Mouse (Mus musculus) midbrain, embryonic 13.5 days (tissue): Measurements from ENCODE around the gene Krtap31-1. TPM values are rescaled to one million over a fixed set of nuclear protein-coding genes. Genes with fewer than 3 reads are reported as not detected.
"Not testable (repeated sequence)": the region's sequence is repeated elsewhere in the genome, so short reads cannot be mapped to it uniquely, and the experiment has no call there.

Source experiments
- ATAC-seq: fragments of 200-750 bp; cut with Nextera tagmentation; 2 replicates; pipeline ENCODE4 v1.8.0; 2017; ENCODE audit warnings: mild to moderate bottlenecking, moderate TSS enrichment, moderate library complexity
- H3K27ac ChIP-seq: fragments of 300-500 bp; sonication (generic); 2 replicates; pipeline ENCODE4 v1.5.1; 2015; ENCODE audit warnings: inconsistent platforms, mild to moderate bottlenecking, moderate library complexity
- H3K27me3 ChIP-seq: fragments of 300-500 bp; sonication (generic); 2 replicates; pipeline ENCODE4 v1.6.1; 2015; ENCODE audit warnings: mild to moderate bottlenecking, inconsistent platforms
- H3K36me3 ChIP-seq: fragments of 300-500 bp; sonication (generic); 2 replicates; pipeline ENCODE4 v1.6.1; 2015; ENCODE audit warnings: mild to moderate bottlenecking, inconsistent platforms
- H3K4me1 ChIP-seq: fragments of 300-500 bp; sonication (generic); replicated peaks from 2 replicates; pipeline ENCODE4 v1.6.1; 2015; ENCODE audit warnings: inconsistent platforms
- H3K4me2 ChIP-seq: fragments of 300-500 bp; sonication (generic); replicated peaks from 2 replicates; pipeline ENCODE4 v1.6.1; 2015; ENCODE audit warnings: moderate library complexity, mild to moderate bottlenecking, inconsistent platforms
- H3K4me3 ChIP-seq: fragments of 300-500 bp; sonication (generic); replicated peaks from 2 replicates; pipeline ENCODE4 v1.5.1; 2015; ENCODE audit warnings: mild to moderate bottlenecking, inconsistent platforms
- H3K9ac ChIP-seq: fragments of 300-500 bp; sonication (generic); replicated peaks from 2 replicates; pipeline ENCODE4 v1.6.1; 2015; ENCODE audit warnings: mild to moderate bottlenecking, inconsistent platforms
- H3K9me3 ChIP-seq: fragments of 300-500 bp; sonication (generic); 2 replicates; pipeline ENCODE4 v1.6.1; 2016; ENCODE audit warnings: mild to moderate bottlenecking, inconsistent platforms
- WGBS: fragments of 180-500 bp; shearing (Covaris S2); methylation state at CpG from one replicate; pipeline ENCODE4 v1.1.7; 2015; 5-methylcytosine and 5-hydroxymethylcytosine counted together
- polyA plus RNA-seq: library from polyadenylated mRNA; unstranded; fragments of >200 nt; fragmentation: Nextera tagmentation; extraction: Ambion mirVana; gene quantifications from 2 replicates; pipeline ENCODE4 v1.2.1, GENCODE M21; 2015

Gene Krtap31-1
- not detected in 2 replicates for polyA plus RNA-seq

DNA sequence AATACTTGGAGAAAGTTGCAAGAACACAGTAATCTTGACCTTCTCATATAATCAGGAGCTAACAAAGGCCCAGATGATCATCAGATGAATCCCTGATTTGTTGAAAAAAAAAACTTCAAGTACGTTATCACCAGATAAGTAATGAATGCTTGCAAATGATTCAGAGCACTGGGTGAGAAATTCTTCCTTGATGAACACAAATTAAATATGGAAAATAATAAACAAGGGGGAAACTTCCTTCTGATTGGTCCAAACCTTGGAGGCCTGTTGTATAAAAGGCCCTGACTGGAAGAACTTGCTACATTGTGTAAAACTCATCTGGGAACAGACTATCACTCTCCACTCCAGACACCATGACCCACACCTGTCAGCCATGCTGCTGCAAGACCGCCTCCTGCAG, at the start of gene Krtap31-1:
Gene Krtap31-1 (plus strand): TSS at position 301 of the 400 bp plus-strand sequence.
- Histone ChIP-seq H3K9ac (no peak within 1 kb of the TSS), H3K4me3 (no peak within 1 kb of the TSS), H3K9me3 (no peaks in the 10 kb centered on the region), H3K27me3 (no peaks in the 10 kb centered on the region), H3K27ac (no peak within 1 kb of the TSS), H3K36me3 (no peaks in the 10 kb centered on the region), H3K4me2 (no peak within 1 kb of the TSS), H3K4me1 (no peaks in the 10 kb centered on the region)
- no peak for ATAC-seq
- WGBS = 87% methylated on average over 2 of the region's 2 CpGs

DNA sequence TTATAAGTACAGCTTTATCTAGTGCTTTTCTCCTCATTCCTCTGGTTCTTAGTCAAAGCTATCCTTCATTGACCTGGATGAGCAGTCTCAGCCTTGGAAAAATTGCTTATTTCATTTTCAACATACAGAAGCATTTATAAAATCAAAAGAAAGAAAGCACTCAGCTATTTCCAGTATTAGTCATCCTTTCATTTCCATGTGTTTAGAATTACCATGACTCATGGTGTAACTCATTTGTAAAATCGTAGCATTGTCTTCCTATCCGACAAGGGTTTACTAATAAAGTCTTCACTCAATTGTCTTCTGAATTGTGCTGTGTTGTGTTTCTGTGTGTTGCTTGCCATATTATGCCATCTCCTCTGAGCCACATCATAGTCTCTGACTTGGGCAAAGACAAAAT, 49.0 kb upstream of the Krtap31-1 start:
- Histone ChIP-seq H3K36me3 (no peaks in the 10 kb centered on the region), H3K4me3 (no peak overlapping the region), H3K4me1 (peaks cover 5% of the 10 kb centered on the region; the same call in 1 of the 2 replicates), H3K9me3 (no peaks in the 10 kb centered on the region), H3K9ac (no peak overlapping the region), H3K4me2 (no peak overlapping the region), H3K27me3 (no peaks in the 10 kb centered on the region), H3K27ac (no peak overlapping the region)
- no peak for ATAC-seq
- WGBS = 83% methylated on average over 2 of the region's 2 CpGs

DNA sequence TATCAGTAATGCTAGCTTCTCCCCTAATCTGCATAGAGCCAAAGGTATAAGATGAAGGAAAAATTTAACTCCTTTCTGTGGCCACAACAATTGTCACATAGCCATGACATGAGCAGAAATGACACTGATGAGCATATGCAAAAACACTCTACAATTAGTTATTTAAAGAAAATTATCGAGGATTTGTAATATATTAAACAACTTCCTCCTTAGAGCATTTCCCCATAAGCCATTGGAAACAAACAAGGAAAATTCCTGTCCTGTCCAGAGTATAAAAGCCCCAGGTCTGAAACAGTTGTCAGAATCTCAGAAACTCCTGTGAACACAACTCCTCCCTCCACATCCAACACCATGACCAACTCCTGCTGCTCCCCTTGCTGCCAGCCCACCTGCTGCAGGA, 43.5 kb upstream of the Krtap31-1 start, which contains the start of gene Gm11559:
Gene Gm11559 (plus strand): TSS at position 301 of the 400 bp plus-strand sequence.
- WGBS = 74% methylated on average over 1 of the region's 1 CpGs
- H3K9ac ChIP-seq, H3K36me3 ChIP-seq: not testable (repeated sequence)

DNA sequence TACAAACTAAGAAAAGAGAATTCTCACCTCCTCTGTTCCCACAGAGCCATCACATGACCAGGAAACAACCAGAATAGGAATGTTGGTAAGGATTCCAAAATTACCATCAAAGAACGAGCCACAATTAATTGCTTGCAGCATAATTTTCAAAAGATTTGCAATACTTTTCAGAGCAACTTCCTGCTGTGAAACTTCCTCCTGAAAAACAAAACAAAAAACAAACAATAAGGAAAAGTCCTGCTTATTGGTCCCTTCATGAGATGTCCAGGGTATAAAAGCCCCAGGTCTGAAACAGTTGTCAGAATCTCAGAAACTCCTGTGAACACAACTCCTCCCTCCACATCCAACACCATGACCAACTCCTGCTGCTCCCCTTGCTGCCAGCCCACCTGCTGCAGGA, 34.6 kb upstream of the Krtap31-1 start, which contains the start of gene Krtap9-1:
Gene Krtap9-1 (plus strand): TSS at position 301 of the 400 bp plus-strand sequence.
- H3K27me3 ChIP-seq, H3K4me3 ChIP-seq, H3K9ac ChIP-seq, H3K9me3 ChIP-seq, H3K36me3 ChIP-seq, H3K27ac ChIP-seq, H3K4me2 ChIP-seq, ATAC-seq, H3K4me1 ChIP-seq: not testable (repeated sequence)
- 90% methylated on average over 1 of the region's 1 CpGs for WGBS

More for the DNA sequence above, 43.5 kb upstream of the Krtap31-1 start, which contains the start of gene Gm11559:
- H3K4me1 ChIP-seq, H3K4me2 ChIP-seq, H3K4me3 ChIP-seq, H3K27me3 ChIP-seq, H3K27ac ChIP-seq, H3K9me3 ChIP-seq, ATAC-seq: not testable (repeated sequence)

- not testable (repeated sequence) for H3K4me3 ChIP-seq, H3K9ac ChIP-seq, H3K36me3 ChIP-seq, H3K9me3 ChIP-seq, H3K4me1 ChIP-seq, H3K27ac ChIP-seq, H3K27me3 ChIP-seq, H3K4me2 ChIP-seq, ATAC-seq
- 51% methylated on average over 1 of the region's 1 CpGs for WGBS
These were observed 28.8 kb upstream of the Krtap31-1 start, which contains the start of gene Gm11567 for GRCm38 (mm10) chr11:99878887-99879286. TSS of gene Gm11567 (plus strand) at chr11:99879187.

GRCm38 (mm10) chr11:99914451-99914850, 6.7 kb downstream of the Krtap31-1 start, which contains the start of gene Gm11565:
TSS of gene Gm11565 (plus strand) at chr11:99914751.
- H3K4me2 ChIP-seq = no peak within 1 kb of the TSS
- no peak within 1 kb of the TSS for H3K27ac ChIP-seq
- H3K27me3 ChIP-seq = no peaks in the 10 kb centered on the region
- no peaks in the 10 kb centered on the region for H3K36me3 ChIP-seq
- no peaks in the 10 kb centered on the region for H3K4me1 ChIP-seq
- H3K4me3 ChIP-seq = no peak within 1 kb of the TSS
- no peak within 1 kb of the TSS for H3K9ac ChIP-seq
- WGBS = 88% methylated on average over 3 of the region's 3 CpGs
- H3K9me3 ChIP-seq = no peaks in the 10 kb centered on the region
- ATAC-seq = no peak

GRCm38 (mm10) chr11:99935991-99936390, 28.3 kb downstream of the Krtap31-1 start, which contains the start of gene Krtap31-2:
TSS of gene Krtap31-2 (plus strand) at chr11:99936291.
- H3K27me3 ChIP-seq = no peaks in the 10 kb centered on the region
- H3K4me3 ChIP-seq = no peak within 1 kb of the TSS
- no peak within 1 kb of the TSS for H3K4me2 ChIP-seq
- ATAC-seq = no peak
- H3K36me3 ChIP-seq = no peaks in the 10 kb centered on the region
- H3K9ac ChIP-seq = no peak within 1 kb of the TSS
- no peaks in the 10 kb centered on the region for H3K4me1 ChIP-seq
- no peaks in the 10 kb centered on the region for H3K9me3 ChIP-seq
- WGBS = 93% methylated on average over 1 of the region's 1 CpGs
- no peak within 1 kb of the TSS for H3K27ac ChIP-seq

- Histone ChIP-seq H3K27ac (no peak overlapping the region), H3K4me1 (no peaks in the 10 kb centered on the region), H3K4me2 (no peak overlapping the region), H3K36me3 (no peaks in the 10 kb centered on the region), H3K9ac (no peak overlapping the region), H3K4me3 (no peak overlapping the region), H3K27me3 (no peaks in the 10 kb centered on the region), H3K9me3 (no peaks in the 10 kb centered on the region)
- ATAC-seq = no peak
- WGBS = 91% methylated on average over 9 of the region's 9 CpGs
These were observed 30.1 kb downstream of the Krtap31-1 start for GRCm38 (mm10) chr11:99937751-99938264.

GRCm38 (mm10) chr11:99948175-99948574, 40.5 kb downstream of the Krtap31-1 start, which contains the start of gene Krtap9-5:
TSS of gene Krtap9-5 (plus strand) at chr11:99948475.
- WGBS = 88% methylated on average over 2 of the region's 2 CpGs
- Histone ChIP-seq H3K9me3 (no peaks in the 10 kb centered on the region), H3K27me3 (no peaks in the 10 kb centered on the region), H3K4me3 (no peak within 1 kb of the TSS), H3K4me1 (no peaks in the 10 kb centered on the region), H3K4me2 (no peak within 1 kb of the TSS), H3K36me3 (no peaks in the 10 kb centered on the region), H3K9ac (no peak within 1 kb of the TSS), H3K27ac (no peak within 1 kb of the TSS)
- ATAC-seq = no peak

Other genes with a start within 250 kb of the Krtap31-1 start
- not detected in 2 replicates for gene Gm11563, start 249.0 kb upstream of the Krtap31-1 start, polyA plus RNA-seq
- not detected in 2 replicates for gene Krtap4-6, start 242.0 kb upstream of the Krtap31-1 start, polyA plus RNA-seq
- not detected in 2 replicates for gene Gm14190, start 217.2 kb upstream of the Krtap31-1 start, polyA plus RNA-seq
- not detected in 2 replicates for gene Gm14180, start 173.6 kb upstream of the Krtap31-1 start, polyA plus RNA-seq
- not detected in 2 replicates for gene Gm11595, start 135.0 kb upstream of the Krtap31-1 start, polyA plus RNA-seq
- not detected in 2 replicates for gene Krtap4-8, start 127.2 kb upstream of the Krtap31-1 start, polyA plus RNA-seq
- not detected in 2 replicates for gene Krtap4-9, start 122.7 kb upstream of the Krtap31-1 start, polyA plus RNA-seq
- gene Gm11596, start 114.5 kb upstream of the Krtap31-1 start, polyA plus RNA-seq = not detected in 2 replicates
- gene Gm11569, start 109.0 kb upstream of the Krtap31-1 start, polyA plus RNA-seq = not detected in 2 replicates
- not detected in 2 replicates for gene Gm11554, start 103.5 kb upstream of the Krtap31-1 start, polyA plus RNA-seq
- not detected in 2 replicates for gene Krtap4-13, start 98.0 kb upstream of the Krtap31-1 start, polyA plus RNA-seq
- not detected in 2 replicates for gene Gm11564, start 92.3 kb upstream of the Krtap31-1 start, polyA plus RNA-seq
- not detected in 2 replicates for gene 2300003K06Rik, start 69.9 kb upstream of the Krtap31-1 start, polyA plus RNA-seq
- not detected in 2 replicates for gene Krtap4-16, start 56.3 kb upstream of the Krtap31-1 start, polyA plus RNA-seq
- not detected in 2 replicates for gene Gm11568, start 50.0 kb upstream of the Krtap31-1 start, polyA plus RNA-seq
- not detected in 2 replicates for gene Gm11559, start 43.4 kb upstream of the Krtap31-1 start, polyA plus RNA-seq
- not detected in 2 replicates for gene Krtap9-1, start 34.5 kb upstream of the Krtap31-1 start, polyA plus RNA-seq
- gene Gm11567, start 28.7 kb upstream of the Krtap31-1 start, polyA plus RNA-seq = not detected in 2 replicates
- not detected in 2 replicates for gene Gm11565, start 6.8 kb downstream of the Krtap31-1 start, polyA plus RNA-seq
- not detected in 2 replicates for gene Krtap31-2, start 28.4 kb downstream of the Krtap31-1 start, polyA plus RNA-seq
- gene Krtap9-5, start 40.6 kb downstream of the Krtap31-1 start, polyA plus RNA-seq = not detected in 2 replicates
- gene Krtap29-1, start 71.1 kb downstream of the Krtap31-1 start, polyA plus RNA-seq = not detected in 2 replicates
- not detected in 2 replicates for gene Krtap16-1, start 78.7 kb downstream of the Krtap31-1 start, polyA plus RNA-seq
- 0.28 and 0.37 TPM in 2 replicates for gene Krtap17-1, start 86.1 kb downstream of the Krtap31-1 start, polyA plus RNA-seq
- not detected in 2 replicates for gene Krt33a, start 108.3 kb downstream of the Krtap31-1 start, polyA plus RNA-seq
- gene Krt33b, start 121.9 kb downstream of the Krtap31-1 start, polyA plus RNA-seq = not detected in 2 replicates
- gene Krt34, start 133.6 kb downstream of the Krtap31-1 start, polyA plus RNA-seq = not detected in 2 replicates
- not detected in 2 replicates for gene Krt31, start 142.6 kb downstream of the Krtap31-1 start, polyA plus RNA-seq
- gene Krt32, start 180.3 kb downstream of the Krtap31-1 start, polyA plus RNA-seq = not detected in 2 replicates
- gene Krt35, start 188.3 kb downstream of the Krtap31-1 start, polyA plus RNA-seq = not detected in 2 replicates
- gene Krt36, start 197.7 kb downstream of the Krtap31-1 start, polyA plus RNA-seq = not detected in 2 replicates
- gene Krt13, start 213.6 kb downstream of the Krtap31-1 start, polyA plus RNA-seq = 0.22 TPM in 1 of 2 replicates, not detected in the other
- gene Krt15, start 228.0 kb downstream of the Krtap31-1 start, polyA plus RNA-seq = 0.41 and 0.98 TPM in 2 replicates
- 0.86 and 1.4 TPM in 2 replicates for gene Krt19, start 240.7 kb downstream of the Krtap31-1 start, polyA plus RNA-seq